Mouse (Mus musculus) stomach, postnatal 0 days (tissue): ENCODE data around the gene Taf3.

Source experiments
- CTCF ChIP-seq: IDR thresholded peaks from 2 replicates; pipeline ENCODE4 v1.5.1; 2016; ENCODE audit warnings: antibody characterized with exemption, low read depth, mild to moderate bottlenecking, moderate library complexity
- EP300 ChIP-seq: optimal IDR thresholded peaks from 2 replicates; pipeline ENCODE3; 2016; ENCODE audit warnings: antibody characterized with exemption

DNA sequence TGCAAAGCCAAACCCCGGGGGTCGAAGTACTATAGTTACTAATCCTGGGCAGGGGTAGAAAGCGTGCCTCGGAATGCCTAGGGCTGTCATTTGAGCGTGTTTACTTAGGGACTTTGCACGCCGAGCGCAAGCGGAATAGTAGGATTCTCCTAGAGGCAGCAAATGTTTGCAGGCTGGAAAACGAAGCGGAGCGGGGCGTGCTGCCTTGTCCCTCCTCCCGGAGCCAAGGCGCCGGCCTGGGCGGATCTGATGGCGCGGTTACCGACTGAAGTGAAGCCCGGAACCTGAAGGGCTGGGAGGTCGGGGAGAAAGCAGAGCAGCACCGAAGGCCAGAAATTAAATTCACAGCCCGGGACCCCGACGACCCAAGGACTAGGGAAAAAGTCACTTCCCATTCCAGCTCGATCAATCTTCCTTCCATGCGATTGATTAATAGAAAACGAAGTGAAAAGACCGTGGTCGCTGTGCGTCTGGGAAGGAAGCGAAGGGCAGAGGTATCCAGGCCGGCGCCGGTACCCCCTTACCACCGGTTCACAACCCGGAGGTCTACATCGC, 165.9 kb downstream of the Taf3 start:
- no peak for TF ChIP-seq EP300
- TF ChIP-seq CTCF = no peak
